Mouse (Mus musculus) adrenal gland (tissue): ENCODE measurements around the gene Coro1a.
"Not testable (repeated sequence)": the region's sequence is repeated elsewhere in the genome, so short reads cannot be mapped to it uniquely, and the experiment has no call there.

Experiments
- intact Hi-C: fragments of 180-260 bp; cut with DNase I; formaldehyde crosslinking; loops from one replicate; pipeline ENCODE4 v1.15.1; 2025

The Coro1a gene

DNA sequence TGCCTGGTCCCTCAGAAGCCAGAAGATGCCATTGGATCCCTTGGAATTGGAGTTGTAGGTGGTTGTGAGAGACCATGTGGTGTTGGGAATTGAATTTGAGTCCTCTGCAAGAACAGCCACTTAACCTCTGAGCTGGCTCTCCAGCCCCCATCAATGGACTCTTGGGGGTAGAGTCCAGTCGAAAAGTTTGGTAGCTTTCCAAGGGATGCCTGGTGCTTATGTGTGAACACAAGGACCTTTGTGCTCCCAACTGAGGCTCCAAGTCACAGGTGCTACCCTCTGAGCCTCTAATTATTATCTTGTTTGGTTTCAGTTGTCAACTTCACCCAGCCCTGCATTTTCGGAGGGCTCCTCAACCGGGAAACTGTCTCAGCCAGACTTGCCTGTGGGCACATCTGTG lies 16.9 kb downstream of the Coro1a start:
- intact Hi-C loops: no loop called here

DNA sequence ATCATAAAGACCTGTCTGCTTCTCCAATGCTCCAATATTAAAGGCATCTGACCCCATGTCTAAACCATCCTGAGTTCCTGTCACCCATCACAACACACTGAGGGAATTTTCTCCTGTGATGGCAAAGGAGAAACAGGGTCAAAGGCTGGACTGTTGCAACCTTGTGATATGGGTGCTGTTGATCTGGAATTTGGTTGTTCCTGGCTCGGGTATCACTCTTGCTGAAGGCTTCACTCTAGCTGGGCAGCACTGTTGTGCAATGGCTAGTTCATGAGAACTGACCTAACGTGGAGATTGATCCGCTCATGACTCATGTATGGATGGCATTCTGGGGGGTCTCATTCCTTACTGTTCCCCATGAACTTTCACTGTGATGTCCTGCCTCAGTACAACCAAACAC lies 18.6 kb downstream of the Coro1a start:
- intact Hi-C loops: no loop called here

DNA sequence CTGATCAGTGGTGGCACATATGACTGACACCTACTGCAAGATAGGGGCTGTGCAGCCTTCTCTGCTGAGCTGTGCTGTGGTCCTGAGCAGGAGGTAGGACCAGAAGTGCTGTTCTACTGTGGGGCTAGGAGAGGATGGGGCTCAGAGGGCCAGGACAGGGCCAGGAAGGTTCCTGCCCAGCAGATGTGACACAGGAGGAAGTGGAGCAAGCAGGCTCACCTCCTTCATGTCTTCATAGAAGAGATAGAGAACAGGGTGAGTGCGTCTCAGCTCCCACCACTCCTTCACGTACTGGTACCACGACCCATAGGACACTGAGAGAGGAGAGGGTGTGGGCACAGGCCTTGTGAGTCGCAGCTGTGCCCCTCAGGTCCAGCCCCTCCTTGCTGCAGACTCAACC lies 19.4 kb downstream of the Coro1a start:
- intact Hi-C loops: not testable (repeated sequence)

DNA sequence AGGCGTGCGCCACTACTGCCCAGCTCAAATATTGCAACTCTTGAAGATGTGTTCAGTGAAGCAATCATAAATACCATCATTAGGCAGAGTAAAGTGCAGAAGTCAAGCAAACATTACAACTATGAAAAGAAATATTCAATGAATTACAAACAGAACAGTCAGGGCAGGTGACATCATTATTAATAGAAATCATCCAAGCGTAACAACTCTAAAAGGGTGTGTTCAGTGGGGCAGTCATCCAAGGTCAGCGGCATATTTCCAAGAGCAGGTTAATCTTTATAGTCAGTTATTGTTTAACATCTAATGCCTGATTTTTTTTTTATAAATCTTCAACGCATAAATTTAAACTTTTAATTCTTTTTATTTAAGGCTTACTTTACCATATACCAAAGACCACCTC lies 26.4 kb downstream of the Coro1a start:
- intact Hi-C loops: no loop called here

DNA sequence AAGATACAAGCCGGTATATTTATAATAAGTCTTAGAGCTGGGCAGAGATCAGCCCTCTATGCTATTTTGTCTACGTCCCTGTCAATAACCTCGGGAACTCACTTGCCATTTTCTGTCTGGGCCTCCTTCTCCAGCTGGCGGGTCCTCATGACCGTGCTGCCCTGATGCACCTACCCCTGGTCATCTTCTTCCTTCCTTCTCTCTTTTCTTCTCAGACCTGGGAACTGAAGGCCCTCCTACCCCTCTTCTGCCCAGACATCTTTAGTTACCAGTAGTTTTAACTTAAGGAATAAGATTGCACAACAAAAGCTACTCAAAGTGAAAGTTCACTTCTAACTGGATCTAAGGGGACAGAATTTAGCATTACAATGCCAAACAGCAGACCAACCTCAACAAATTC lies 27.9 kb downstream of the Coro1a start:
- intact Hi-C loops: no loop called here

DNA sequence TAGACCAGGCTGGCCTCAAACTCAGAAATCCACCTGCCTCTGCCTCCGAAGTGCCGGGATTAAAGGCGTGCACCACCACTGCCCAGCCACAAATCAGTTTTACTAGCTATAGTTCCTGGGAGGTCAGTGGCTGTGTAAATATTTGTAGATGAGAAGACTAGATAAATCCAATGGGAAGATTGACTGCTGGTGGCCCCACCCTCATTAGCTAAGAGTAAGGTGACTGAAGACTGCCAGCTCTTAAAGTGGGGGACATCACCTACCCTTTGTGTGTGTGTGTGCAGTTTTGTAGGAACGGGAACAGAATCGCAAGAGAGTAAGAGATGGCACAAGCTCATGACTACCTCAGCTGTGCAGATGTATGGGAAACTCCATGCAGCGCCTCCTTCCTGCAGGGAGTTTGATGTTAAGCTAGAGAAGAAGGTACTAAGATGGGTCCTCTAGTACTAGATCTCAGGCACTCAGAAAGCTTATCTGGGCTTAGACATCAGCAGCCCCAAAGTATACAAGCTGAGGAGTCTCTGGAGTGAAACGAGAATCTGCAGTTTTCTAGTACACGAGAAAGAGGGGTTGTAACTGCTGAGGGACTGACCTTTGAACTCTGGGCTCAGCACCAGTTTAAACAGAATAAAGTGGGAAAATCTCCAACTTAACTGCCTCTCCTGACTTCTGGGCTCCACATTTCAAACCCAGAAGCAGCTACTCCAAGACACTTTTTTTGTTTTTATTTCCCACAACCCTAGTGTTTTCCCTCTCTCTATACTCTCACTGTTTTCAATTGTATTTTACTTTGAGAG lies 28.8 kb downstream of the Coro1a start:
- intact Hi-C loops: no loop called here

DNA sequence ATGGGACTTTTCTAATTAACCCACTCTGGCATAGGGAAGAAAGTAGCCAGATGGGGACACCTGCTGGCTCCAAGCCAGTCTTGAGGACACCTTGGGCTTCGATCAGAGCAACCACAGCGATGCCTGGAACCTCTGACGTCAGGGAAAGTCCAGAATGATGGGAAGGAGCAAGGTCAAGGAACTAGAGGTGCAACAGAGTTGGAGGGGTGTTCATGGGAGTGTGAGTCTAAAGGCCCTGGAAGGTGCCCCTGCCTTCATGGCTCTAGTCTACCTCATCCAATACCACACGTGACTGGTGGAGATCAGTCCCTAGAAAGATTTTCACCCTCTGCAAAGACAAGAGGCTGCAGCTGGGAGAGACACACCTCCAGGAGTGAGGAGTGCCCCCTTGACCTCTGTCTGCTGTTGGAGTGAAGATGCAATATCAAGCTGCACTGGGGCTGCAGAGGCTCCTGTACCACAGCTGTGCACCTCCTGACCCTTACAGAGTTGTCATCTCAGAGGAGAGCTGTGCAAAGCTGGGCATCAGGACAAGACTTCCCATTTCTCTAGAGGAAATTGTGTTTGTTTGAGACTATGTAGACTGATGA lies 30.9 kb downstream of the Coro1a start:
- intact Hi-C loops: loop anchor here (2.0 kb wide), 1 partner anchor 16 kb away; no protein-coding TSS in a partner anchor

DNA sequence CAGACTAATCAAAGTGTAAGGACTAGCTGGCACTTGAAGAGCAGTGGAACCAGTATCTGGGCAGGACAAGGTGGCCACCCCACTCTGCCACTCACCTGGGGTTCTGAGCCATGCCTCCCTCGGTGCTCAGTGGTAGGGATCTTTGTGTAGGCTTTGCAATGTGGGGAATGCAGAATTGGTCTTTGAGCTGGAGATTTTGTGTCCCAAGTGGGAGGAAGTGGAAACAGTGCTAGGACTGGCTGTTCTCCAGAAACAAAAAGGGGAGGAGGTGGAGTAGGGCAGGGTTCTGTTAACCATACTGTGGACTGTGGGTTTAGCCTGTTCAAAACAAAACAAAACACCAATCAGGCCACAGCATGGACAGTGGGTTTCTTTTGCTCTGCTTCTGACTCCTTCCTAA lies 31.4 kb downstream of the Coro1a start, which contains the start of gene Sult1a1:
Gene Sult1a1, minus strand, starts transcription at position 226 of the 400 bp plus-strand sequence.
- intact Hi-C loops: loop anchor here (2.0 kb wide), 1 partner anchor 17 kb away; no protein-coding TSS in a partner anchor

DNA sequence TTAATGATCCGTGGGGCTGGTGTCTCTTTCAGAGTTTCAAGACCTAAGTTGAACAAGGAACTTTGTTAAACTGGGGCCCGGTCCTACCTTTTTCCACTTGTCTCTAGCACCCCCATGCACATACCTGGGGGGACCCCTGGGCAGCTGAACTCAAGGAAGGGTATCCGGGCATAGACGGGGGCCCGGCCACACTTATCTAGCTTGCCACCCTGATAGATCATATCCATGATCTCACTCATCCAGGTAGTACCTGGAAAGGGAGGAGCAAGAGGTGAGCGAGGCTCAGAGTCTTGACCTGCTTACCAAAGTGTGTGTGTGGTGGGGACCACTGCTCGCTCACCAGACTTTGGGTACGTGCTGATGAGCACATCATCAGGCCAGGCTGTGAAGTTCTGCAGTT lies 32.5 kb downstream of the Coro1a start:
- intact Hi-C loops: no loop called here

DNA sequence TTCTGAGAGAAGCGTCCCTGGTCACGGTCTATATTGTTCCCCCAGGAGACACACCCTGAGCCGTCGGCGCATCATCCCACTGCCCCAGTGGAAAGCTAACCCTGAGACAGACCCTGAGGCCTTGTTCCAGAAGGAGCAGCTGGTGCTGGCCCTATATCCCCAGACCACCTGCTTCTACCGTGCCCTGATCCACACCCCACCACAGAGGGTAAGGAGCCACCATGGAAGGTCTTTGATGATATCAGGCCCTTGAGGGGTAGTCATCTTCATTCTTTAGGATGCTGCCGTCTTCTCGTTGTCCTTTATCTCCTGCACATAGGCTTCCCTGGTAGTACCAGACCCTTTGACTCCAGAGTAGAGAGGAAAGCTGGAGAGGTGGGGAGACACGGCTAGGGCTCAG lies 35.5 kb downstream of the Coro1a start:
- intact Hi-C loops: no loop called here

DNA sequence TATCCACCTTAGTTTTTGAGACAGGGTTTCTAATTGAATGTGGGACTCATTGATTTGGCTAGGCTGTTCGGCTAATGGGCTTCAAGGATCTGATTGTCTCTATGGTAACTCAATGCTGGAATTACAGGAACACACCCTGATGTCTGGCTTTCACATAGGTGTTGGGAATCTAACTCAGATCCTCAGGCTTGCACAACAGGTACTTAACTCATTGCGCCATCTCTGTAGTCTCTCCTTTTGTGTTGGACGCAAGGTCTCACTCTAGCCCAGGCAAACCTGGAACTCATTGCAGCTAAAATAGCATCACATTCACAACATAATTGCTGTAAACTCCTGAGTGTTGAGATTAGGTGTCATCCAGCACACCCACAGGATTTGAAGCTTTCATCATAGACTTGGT lies 37.4 kb downstream of the Coro1a start:
- intact Hi-C loops: no loop called here

DNA sequence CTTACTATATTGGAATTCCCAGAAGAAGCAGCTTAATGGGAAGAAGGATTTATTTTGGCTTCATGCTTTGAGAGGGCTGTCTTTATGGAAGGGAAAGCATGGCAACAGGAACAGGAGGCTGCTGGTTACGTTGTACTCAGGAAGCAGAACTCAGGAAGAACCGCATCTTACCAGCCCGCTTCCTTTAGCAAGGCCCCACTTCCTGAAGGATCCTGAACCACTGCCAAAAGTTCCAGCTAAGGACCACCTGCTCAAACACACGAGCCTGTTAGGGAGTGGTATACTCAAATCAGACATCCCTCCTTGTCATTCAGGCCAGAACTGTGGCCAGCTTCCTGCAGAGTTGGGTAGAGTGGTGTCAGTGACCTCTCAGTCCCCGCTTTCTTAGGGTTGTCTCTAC lies 39.1 kb downstream of the Coro1a start:
- intact Hi-C loops: no loop called here

DNA sequence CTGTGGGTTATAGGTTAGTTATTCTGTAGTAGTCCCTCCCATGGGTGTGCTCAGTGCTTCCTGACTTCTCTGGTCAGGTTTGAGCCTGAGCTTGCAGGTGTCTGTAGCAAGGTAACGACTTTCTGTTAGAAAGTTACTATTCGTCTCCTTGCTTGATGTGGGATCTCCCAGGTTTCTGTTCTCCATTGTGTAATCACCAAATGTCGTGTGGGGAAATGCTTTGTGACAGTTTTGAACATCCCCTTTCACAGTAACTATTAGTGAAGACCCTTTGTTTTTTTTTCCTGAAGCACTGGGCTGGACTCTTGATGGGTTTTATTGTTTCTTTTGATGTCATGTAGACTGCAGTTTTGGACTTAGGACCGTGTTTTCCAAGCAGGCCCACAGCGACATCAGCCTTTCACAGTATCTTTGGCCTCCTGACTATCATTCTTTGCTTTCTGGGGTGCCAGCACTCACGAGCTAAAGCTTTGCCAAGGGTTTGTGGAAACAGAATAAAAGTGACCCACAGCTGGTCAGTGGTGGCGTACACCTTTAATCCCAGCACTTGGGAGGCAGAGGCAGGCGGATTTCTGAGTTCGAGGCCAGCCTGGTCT lies 40.0 kb downstream of the Coro1a start:
- intact Hi-C loops: no loop called here

DNA sequence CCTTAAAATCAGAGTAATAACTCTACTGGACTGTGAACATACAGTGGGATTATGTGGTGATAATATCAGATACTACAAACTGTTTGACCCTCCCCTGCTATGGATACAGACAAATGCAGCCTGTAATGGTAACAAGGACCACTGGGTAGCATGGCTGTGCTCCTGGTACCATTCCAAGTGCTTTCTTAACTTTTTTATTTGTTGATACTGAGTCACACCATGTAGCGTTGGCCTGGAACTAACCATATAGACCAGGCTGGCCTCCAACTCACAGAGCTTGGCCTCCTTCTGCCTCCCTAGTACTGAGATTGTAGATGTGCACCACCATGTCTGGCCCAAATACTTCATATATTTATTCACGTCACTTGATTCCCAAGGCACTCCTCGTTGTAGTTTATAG lies 42.3 kb downstream of the Coro1a start:
- intact Hi-C loops: no loop called here

DNA sequence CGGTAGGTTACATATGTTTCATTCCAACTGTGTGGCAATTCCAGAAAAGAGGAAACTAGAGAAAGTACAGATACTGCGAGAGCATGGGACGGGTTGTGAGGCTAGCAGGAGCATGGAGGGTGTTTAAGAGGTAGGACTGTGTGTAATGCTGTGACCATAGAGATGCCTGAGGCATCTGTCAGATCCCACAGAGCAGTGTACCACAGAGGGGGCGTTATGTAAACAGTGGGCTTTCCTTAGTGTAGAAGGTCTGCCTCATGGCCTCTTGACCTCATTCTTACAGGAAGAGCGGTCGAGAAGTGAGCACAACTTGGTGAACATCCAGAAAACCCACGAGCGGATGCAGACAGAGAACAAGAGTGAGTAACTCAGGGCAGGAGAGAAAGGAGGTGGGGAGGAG lies 43.9 kb downstream of the Coro1a start:
- intact Hi-C loops: no loop called here

DNA sequence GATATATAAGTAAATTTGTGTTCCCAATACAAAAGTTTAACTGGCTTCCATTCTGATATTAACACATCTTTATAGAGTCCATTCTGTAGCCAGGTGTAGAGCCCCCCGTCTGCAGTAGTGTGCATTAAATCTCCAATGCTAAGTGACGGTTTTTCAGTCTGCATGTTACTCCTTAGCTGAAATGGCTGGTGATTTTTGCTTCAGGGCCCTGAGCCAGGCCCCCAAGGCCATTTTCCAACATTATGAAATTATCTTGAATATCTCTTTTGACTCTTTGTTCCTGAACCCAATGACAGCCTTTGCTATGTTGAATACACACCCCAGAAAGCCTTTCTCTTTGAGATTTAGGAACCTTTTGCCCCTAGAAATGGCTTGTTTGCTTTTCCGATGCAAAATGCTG lies 47.8 kb downstream of the Coro1a start:
- intact Hi-C loops: no loop called here

DNA sequence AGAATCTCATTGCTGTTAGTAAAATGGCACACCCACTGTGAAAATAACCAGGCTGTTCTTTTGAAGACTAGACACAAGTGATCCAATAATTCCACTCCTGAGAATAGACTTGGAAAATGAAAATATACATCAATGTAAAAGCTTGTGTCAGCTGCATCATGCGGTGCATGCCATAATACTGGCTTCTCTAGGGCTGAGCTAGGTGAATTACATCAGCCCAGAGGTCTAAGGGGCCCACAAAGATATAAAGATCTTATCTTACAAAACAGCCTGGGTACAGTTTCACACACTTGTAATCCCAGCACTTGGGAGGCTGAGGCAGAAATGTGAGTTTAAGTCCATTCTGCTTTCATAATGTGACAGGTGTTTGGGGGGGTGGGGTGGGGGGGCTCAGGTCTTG lies 50.1 kb downstream of the Coro1a start:
- intact Hi-C loops: no loop called here

DNA sequence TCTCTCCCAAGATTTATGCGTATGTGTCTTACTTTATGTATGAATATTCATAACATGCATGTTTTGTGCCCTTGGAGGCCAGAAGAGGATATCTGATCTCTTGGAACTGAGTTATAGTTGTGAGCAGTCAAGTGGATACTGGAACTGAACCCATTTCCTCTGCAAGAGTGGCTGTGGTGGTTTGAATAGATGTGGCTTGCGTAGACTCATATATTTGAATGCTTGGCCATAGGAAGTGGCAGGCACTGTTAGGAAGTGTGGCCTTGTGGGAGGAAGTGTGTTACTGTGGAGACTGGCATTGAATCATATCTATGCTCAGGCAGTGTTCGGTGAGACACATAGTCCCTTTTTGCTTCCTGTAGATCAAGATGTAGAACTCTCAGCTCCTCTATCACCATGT lies 51.9 kb downstream of the Coro1a start:
- intact Hi-C loops: no loop called here

DNA sequence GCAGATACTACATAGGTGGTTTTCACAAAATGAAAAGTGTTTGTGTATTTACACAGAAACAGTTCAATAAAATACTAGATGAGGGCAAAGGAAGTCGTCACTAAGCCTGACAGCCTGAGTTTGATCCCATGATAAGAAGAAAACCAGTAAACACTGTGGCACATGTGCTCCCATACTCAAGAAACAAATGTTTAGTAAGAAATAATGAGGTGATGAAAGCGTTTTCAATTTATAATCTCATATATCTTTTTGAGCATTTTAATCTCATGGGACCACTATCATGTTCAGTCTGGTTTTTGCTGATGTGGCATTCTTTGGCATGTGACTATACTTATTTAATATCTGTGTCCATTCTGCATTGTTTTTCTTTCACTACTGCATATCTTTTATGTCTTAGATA lies 53.6 kb downstream of the Coro1a start:
- intact Hi-C loops: no loop called here

DNA sequence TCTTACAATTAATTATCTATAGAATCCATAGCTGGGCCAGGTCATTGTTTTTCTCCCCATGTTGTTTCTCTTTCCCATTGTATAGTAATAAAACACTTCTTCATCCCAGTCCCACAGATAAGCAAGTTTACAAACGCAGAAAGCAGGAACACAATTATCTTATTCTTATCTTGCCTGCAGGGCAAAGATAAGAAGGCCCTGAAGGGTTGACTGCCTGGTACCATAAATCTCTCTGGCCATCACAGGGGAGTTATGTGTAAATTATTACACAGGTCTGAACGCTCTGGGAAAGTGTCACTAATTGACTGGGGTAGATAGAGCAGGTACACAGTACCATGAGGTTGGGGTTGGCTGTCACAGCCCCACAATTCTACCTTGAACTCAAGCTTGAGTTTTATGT lies 56.7 kb downstream of the Coro1a start:
- intact Hi-C loops: no loop called here
